Mouse (Mus musculus) lung, postnatal 0 days (tissue): ENCODE results near the gene Zkscan8.

ENCODE experiments used
- CTCF ChIP-seq: IDR thresholded peaks from 2 replicates; pipeline ENCODE4 v1.5.1; 2016; ENCODE audit warnings: antibody characterized with exemption, mild to moderate bottlenecking
- EP300 ChIP-seq: IDR thresholded peaks from 2 replicates; pipeline ENCODE4 v1.6.1; 2016; ENCODE audit warnings: antibody characterized with exemption, mild to moderate bottlenecking, control low read depth

- TF ChIP-seq CTCF (no peak), EP300 (no peak)
These were observed 61.8 kb downstream of the Zkscan8 start for GRCm38 (mm10) chr13:21469097-21469496.
